Mouse (Mus musculus) skeletal muscle tissue, postnatal 0 days (tissue): ENCODE results near the gene Wnk3. TPM values are rescaled to one million over a fixed set of nuclear protein-coding genes. Genes with fewer than 3 reads are reported as not detected.

Source experiments
- polyA plus RNA-seq: library from polyadenylated mRNA; unstranded; fragments of >200 nt; fragmentation: Nextera tagmentation; extraction: Ambion mirVana; gene quantifications from 2 replicates; pipeline ENCODE4 v1.2.1, GENCODE M21; 2015

Wnk3 gene
- 0.49 and 0.81 TPM in 2 replicates for polyA plus RNA-seq

GRCm38 (mm10) chrX:151197778-151198177, at the start of gene Wnk3:
TSS of gene Wnk3 (plus strand) at chrX:151198078.

GRCm38 (mm10) chrX:151343761-151344500, 146.1 kb downstream of the Wnk3 start, which contains the start of gene Fam120c:
TSS of gene Fam120c (plus strand) at chrX:151344175.

Other genes with a start within 250 kb of the Wnk3 start
- gene Gnl3l, start 180.8 kb upstream of the Wnk3 start, polyA plus RNA-seq, result 12.2 and 12.4 TPM in 2 replicates
- 3.3 and 4.5 TPM in 2 replicates for gene Fgd1, start 151.9 kb upstream of the Wnk3 start, polyA plus RNA-seq
- 13.5 and 16.5 TPM in 2 replicates for gene Tsr2, start 101.5 kb upstream of the Wnk3 start, polyA plus RNA-seq
- 5.4 and 5.5 TPM in 2 replicates for gene Fam120c, start 146.1 kb downstream of the Wnk3 start, polyA plus RNA-seq